Mouse (Mus musculus) liver, embryonic 11.5 days (tissue): ENCODE data around the gene Zfyve16. TPM values are rescaled to one million over a fixed set of nuclear protein-coding genes. Genes with fewer than 3 reads are reported as not detected.
A peak's percentile ranks its signal among the peaks of the same experiment; 100 is the strongest.

ENCODE experiments used
- ATAC-seq: fragments of 200-750 bp; cut with Nextera tagmentation; replicated peaks from 2 replicates; pipeline ENCODE4 v1.8.0; 2017; ENCODE audit warnings: moderate number of reproducible peaks, mild to moderate bottlenecking, moderate TSS enrichment, moderate library complexity; ENCODE audit not compliant: low FRiP score
- DNase-seq: peaks from one replicate; pipeline ENCODE4 v3.0.0-alpha.2; 2017; ENCODE audit warnings: low spot score
- H3K27ac ChIP-seq: fragments of 300-500 bp; sonication (generic); 2 replicates; pipeline ENCODE4 v1.5.1; 2014; ENCODE audit warnings: mild to moderate bottlenecking, low read depth, low read length, control low read depth
- H3K27me3 ChIP-seq: fragments of 300-500 bp; sonication (generic); replicated peaks from 2 replicates; pipeline ENCODE4 v1.6.1; 2014; ENCODE audit warnings: low read length, mixed read lengths; ENCODE audit not compliant: control insufficient read depth, insufficient read depth
- H3K36me3 ChIP-seq: fragments of 300-500 bp; sonication (generic); 2 replicates; pipeline ENCODE4 v1.6.1; 2014; ENCODE audit warnings: mild to moderate bottlenecking, low read length, moderate library complexity, mixed read lengths; ENCODE audit not compliant: control insufficient read depth, insufficient read depth
- H3K4me1 ChIP-seq: fragments of 300-500 bp; sonication (generic); replicated peaks from 2 replicates; pipeline ENCODE4 v1.6.1; 2014; ENCODE audit warnings: low read length, mixed read lengths; ENCODE audit not compliant: control insufficient read depth, insufficient read depth
- H3K4me2 ChIP-seq: fragments of 300-500 bp; sonication (generic); 2 replicates; pipeline ENCODE4 v1.6.1; 2014; ENCODE audit warnings: mild to moderate bottlenecking, control low read depth, moderate library complexity
- H3K4me3 ChIP-seq: fragments of 300-500 bp; sonication (generic); 2 replicates; pipeline ENCODE4 v1.5.1; 2014; ENCODE audit warnings: low read depth, low read length, control low read depth
- H3K9ac ChIP-seq: fragments of 300-500 bp; sonication (generic); 2 replicates; pipeline ENCODE4 v1.6.1; 2014; ENCODE audit warnings: low read depth, low read length, control low read depth
- H3K9me3 ChIP-seq: fragments of 300-500 bp; sonication (generic); 2 replicates; pipeline ENCODE4 v1.6.1; 2016; ENCODE audit warnings: low read length, inconsistent platforms, mixed read lengths; ENCODE audit not compliant: control insufficient read depth
- WGBS: fragments of 180-500 bp; shearing (Covaris S2); extraction: QIAGEN DNeasy Blood & Tissue Kit; methylation state at CpG from one replicate; pipeline ENCODE4 v1.1.7; 2014; 5-methylcytosine and 5-hydroxymethylcytosine counted together
- polyA plus RNA-seq: library from polyadenylated mRNA; unstranded; fragments of >200 nt; fragmentation: Nextera tagmentation; extraction: Ambion mirVana; gene quantifications from 2 replicates; pipeline ENCODE4 v1.2.1, GENCODE M21; 2014

The Zfyve16 gene
- polyA plus RNA-seq, 1 experiment from 2014 or later: 6.6 TPM

DNA sequence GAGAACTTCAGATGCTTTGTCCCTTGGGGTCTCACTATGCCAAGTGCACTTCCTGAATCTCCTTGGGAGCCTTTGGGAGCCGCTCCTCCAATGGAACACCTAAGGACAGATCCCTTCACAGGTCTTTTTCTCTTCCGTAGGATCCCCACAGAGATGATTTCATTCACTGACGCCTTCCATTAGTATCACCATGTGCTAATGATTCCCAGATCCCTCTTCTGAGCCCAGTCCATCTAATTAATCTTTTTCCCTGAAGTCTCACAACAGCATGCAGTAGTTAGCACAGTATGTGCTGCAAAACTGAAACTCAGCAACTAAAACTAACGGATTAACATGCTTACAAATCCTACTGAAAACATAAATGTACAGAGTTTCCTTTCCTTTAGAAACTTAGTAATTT lies 8.5 kb upstream of the Zfyve16 start:
- Histone ChIP-seq H3K9me3 (no peaks in the 10 kb centered on the region), H3K27ac (no peak overlapping the region), H3K36me3 (no peaks in the 10 kb centered on the region), H3K27me3 (no peaks in the 10 kb centered on the region), H3K4me3 (no peak overlapping the region), H3K4me1 (no peaks in the 10 kb centered on the region), H3K4me2 (no peak overlapping the region), H3K9ac (no peak overlapping the region)
- DNase-seq (no peak), ATAC-seq (no peak)
- 43% methylated on average over 4 of the region's 4 CpGs for WGBS

DNA sequence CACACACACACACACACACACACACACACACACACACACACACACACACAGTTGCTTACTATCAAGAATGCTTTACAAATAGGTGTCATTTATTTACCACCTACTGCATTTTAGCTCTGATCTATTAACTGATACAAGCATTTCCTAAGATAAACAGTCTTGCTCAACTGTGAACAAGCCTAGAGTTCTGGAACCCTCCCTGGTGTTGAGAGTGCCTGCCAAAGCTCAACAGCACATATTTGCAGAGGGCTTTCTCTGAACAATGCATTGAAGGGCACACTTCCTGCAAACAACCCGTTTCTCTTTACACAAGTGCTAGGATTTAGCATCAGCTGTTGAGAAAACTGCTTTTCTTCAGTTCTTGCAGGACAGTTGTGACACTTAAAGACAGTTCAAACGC lies 3.1 kb upstream of the Zfyve16 start:
- DNase-seq (no peak), ATAC-seq (no peak)
- Histone ChIP-seq H3K4me1 (peaks cover 5% of the 10 kb centered on the region; the same call in 1 of the 2 replicates), H3K4me3 (no peak overlapping the region), H3K36me3 (no peaks in the 10 kb centered on the region), H3K27ac (no peak overlapping the region), H3K9ac (no peak overlapping the region), H3K27me3 (no peaks in the 10 kb centered on the region), H3K9me3 (no peaks in the 10 kb centered on the region), H3K4me2 (no peak overlapping the region)
- WGBS: 37% methylated on average over 2 of the region's 2 CpGs

DNA sequence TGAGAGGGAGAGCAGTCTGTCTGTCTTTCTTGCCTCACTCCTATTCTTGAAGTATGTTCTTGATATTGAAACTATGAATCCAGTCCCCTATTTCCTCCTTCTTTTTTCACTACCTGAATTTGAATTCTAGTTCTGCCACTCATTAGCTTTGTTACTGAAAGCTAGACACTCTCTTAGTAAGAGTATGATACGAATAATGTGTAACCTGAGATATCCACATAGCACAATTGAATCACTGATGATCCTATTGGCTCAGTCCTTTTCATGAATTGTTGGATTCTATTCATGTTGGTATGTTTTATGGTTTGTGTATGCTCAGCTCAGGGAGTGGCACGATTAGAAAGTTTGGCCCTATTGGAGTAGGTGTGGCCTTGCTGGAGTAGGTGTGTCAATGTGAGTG lies 1.5 kb upstream of the Zfyve16 start:
- peaks cover 5% of the 10 kb centered on the region; the same call in 1 of the 2 replicates for H3K4me1 ChIP-seq
- ATAC-seq: no peak
- no peak overlapping the region for H3K4me2 ChIP-seq
- H3K9me3 ChIP-seq: no peaks in the 10 kb centered on the region
- H3K27me3 ChIP-seq: no peaks in the 10 kb centered on the region
- H3K36me3 ChIP-seq: no peaks in the 10 kb centered on the region
- no peak for DNase-seq
- WGBS: 77% methylated on average over 2 of the region's 2 CpGs
- H3K27ac ChIP-seq: no peak overlapping the region
- no peak overlapping the region for H3K4me3 ChIP-seq
- H3K9ac ChIP-seq: no peak overlapping the region

DNA sequence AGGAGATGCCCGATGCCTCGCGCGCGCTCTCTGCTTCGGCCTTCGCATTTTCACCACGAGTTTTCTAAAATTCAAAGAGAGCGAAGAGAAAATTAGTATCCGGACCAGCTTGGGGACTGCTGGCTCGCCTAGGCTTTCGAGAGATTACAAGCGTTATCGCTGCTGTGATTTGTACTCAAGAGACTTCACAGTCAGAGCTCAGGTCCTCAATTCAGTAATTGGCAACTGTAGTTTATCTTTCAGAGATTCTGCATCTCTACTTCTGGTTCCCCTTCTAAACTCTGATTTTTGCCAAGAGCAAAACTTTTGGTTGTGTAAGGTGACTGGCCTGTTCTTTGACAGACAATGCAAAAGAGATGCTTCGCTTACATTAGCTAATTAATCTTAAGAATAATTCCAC lies 569 bp upstream of the Zfyve16 start:
- H3K4me3 ChIP-seq: peak overlapping the region; percentile 72
- no peaks in the 10 kb centered on the region for H3K27me3 ChIP-seq
- H3K9me3 ChIP-seq: no peaks in the 10 kb centered on the region
- no peak for ATAC-seq
- peaks cover 5% of the 10 kb centered on the region; the same call in 1 of the 2 replicates for H3K4me1 ChIP-seq
- peak overlapping the region; percentile 90 for H3K4me2 ChIP-seq
- H3K9ac ChIP-seq: peak overlapping the region; percentile 75
- WGBS: 5% methylated on average over 15 of the region's 15 CpGs
- H3K27ac ChIP-seq: peak overlapping the region; percentile 92; the same call in 1 of the 2 replicates
- no peaks in the 10 kb centered on the region for H3K36me3 ChIP-seq
- no peak for DNase-seq

DNA sequence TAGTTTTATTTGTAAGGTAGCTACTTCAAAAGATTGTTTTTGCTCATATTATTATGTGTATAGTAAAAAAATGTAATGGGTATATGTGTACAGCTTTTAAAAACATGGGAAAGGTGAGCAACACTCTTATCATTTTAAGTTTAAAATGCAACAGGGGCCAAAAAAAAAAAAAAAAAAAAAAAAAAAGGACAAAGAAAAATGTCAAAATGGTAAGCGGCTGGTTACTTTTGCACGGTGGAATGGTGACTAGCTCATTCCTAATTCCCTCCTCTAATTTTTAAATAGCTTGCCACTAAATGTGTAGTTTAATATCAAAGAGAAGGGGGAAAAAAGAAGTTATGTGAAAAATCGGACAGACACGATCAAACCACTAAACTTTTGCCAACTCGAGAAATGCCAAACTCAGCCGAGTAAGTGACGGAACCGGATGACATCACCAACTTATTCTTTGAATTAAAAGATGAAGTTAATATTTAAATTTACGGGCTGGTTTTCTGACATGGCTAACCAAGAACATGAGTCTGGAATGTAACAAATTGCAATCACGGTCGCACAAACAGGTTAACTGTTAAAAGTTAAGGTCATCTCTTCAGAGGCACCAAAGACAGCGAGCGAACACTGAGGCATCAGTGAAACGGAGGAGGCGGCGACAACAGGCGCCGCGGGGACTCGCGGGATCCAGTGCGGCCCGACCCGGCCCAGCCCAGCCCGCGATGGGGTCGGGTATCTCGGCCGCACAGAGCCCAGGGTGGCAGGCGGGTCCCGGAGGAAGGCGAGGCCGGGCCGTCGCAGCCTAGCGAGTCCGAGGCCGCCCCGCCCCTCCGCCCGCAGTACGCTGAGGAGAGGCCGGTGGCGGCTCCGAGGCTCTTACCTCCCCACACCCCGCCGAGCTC lies 594 bp downstream of the Zfyve16 start:
- no peaks in the 10 kb centered on the region for H3K36me3 ChIP-seq
- H3K9me3 ChIP-seq: no peaks in the 10 kb centered on the region
- H3K27ac ChIP-seq: peak overlapping the region; percentile 92
- DNase-seq (no peak), ATAC-seq (peak; percentile 92)
- H3K9ac ChIP-seq: peak overlapping the region; percentile 75
- H3K4me3 ChIP-seq: peak overlapping the region; percentile 72
- H3K27me3 ChIP-seq: no peaks in the 10 kb centered on the region
- H3K4me1 ChIP-seq: peaks cover 5% of the 10 kb centered on the region; the same call in 1 of the 2 replicates
- peak overlapping the region; percentile 90 for H3K4me2 ChIP-seq
- 4% methylated on average over 47 of the region's 47 CpGs for WGBS

DNA sequence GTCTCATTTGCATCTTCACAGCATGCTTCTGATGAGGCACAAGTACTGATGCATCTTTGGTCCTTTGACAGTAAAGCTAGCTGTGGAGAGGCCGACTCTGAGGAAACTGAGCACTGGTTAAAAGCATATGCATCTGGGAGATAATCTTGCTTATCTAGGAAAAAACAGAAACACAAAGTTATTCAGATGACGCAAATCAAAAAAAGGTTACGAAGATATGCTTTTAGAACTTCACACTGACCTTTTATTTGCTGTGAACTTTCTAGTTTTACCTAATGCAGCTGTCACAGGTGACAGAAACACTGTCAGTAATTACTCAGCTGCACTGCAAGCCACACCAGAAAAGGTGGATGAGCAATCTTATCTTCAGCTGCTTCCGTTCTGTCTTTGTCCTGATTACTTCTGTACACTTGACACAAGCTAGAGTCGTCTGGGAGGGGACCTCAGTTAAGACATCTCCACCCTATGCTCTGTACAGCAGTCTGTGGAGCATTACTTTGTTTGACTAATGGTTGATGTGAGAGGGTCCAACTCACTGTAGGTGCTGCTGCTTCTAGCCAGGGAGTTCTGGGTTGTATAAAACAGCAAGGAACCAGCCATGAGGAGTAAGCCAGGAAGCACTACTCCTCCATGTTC lies 7.4 kb downstream of the Zfyve16 start:
- H3K4me2 ChIP-seq: no peak overlapping the region
- H3K9ac ChIP-seq: no peak overlapping the region
- DNase-seq (no peak), ATAC-seq (no peak)
- H3K4me1 ChIP-seq: peaks cover 5% of the 10 kb centered on the region; the same call in 1 of the 2 replicates
- H3K27me3 ChIP-seq: no peaks in the 10 kb centered on the region
- H3K27ac ChIP-seq: no peak overlapping the region
- WGBS: 61% methylated on average over 5 of the region's 5 CpGs
- no peaks in the 10 kb centered on the region for H3K9me3 ChIP-seq
- no peaks in the 10 kb centered on the region for H3K36me3 ChIP-seq
- H3K4me3 ChIP-seq: no peak overlapping the region

DNA sequence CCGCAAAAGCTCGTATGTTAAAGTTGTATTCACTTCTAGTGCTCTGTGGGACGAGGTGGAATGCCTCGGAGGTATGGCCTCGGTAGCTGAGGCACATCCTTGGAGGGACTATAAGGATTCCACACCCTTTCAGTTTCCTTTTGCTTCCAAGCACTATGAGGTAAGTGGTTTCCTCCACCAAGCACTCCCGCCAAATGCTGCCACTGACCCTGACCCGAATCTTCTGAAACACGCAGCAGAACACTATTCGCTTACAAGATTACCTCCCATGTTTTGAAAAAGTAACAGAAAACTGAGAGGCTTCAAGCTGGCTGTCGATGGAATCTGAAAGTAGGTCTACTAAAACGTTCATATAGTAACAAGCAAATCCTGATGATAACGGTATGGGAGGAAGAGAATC lies 25.8 kb downstream of the Zfyve16 start:
- H3K27ac ChIP-seq: no peak overlapping the region
- ATAC-seq (no peak), DNase-seq (no peak)
- H3K4me3 ChIP-seq: no peak overlapping the region
- no peak overlapping the region for H3K4me2 ChIP-seq
- WGBS: 88% methylated on average over 12 of the region's 12 CpGs
- peaks cover 5% of the 10 kb centered on the region; the same call in 1 of the 2 replicates for H3K36me3 ChIP-seq
- H3K9me3 ChIP-seq: no peaks in the 10 kb centered on the region
- no peaks in the 10 kb centered on the region for H3K27me3 ChIP-seq
- no peaks in the 10 kb centered on the region for H3K4me1 ChIP-seq
- no peak overlapping the region for H3K9ac ChIP-seq

DNA sequence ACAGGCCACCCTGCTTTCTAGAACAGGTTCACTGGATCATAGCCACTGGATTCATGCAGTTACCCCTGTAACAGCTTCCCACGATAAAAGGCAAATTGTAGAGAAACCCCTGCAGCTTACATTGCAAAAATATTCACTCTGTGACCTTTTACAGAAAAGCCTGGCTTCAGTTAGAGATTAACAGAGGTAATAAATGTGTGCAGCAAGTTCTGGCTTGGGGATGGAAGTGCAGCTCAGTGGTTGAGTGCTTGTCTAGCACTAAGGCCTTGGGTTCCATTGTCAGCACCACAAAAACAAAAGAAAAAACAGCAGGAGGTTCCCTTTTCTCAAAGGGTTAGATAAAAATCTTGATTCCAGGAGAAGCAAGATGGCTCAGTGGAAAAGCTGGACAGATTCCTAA lies 38.7 kb downstream of the Zfyve16 start:
- Histone ChIP-seq H3K9ac (no peak overlapping the region), H3K36me3 (peaks cover 6% of the 10 kb centered on the region; the same call in 1 of the 2 replicates), H3K27ac (no peak overlapping the region), H3K27me3 (no peaks in the 10 kb centered on the region), H3K9me3 (no peaks in the 10 kb centered on the region), H3K4me2 (no peak overlapping the region), H3K4me1 (no peaks in the 10 kb centered on the region), H3K4me3 (no peak overlapping the region)
- 77% methylated on average over 1 of the region's 1 CpGs for WGBS
- no peak for DNase-seq
- ATAC-seq: no peak
